Mouse (Mus musculus) B cell, adult 62 days (primary cell): ENCODE results near the gene Olfr726. TPM values are rescaled to one million over a fixed set of nuclear protein-coding genes. Genes with fewer than 3 reads are reported as not detected.

Source experiments
- total RNA-seq: library from RNA; stranded (reverse); gene quantifications from 4 replicates; pipeline ENCODE4 v1.2.4, GENCODE M21; 2023

Gene Olfr726
- not detected in 4 replicates for total RNA-seq

DNA sequence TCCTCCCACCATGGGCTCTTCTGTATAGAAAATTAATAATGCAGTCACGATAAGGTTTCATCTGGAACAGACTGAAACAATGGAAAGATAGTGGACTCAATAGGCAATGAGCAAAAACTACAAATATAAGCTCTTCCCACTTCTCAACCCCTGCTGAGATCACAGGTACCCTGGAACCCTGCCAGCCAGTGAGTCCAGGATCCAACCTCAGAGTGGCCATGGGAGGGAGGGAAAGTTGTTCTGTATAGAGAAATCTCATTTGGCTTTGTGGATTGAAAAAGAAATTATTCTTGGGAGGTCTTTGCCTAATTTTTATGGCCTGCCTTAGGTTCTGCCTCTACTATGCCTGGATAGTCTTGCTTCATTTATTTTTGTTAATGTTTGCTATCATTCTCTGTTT is at the start of gene Olfr726:
TSS of gene Olfr726 (minus strand) at position 101 of the 400 bp plus-strand sequence.

DNA sequence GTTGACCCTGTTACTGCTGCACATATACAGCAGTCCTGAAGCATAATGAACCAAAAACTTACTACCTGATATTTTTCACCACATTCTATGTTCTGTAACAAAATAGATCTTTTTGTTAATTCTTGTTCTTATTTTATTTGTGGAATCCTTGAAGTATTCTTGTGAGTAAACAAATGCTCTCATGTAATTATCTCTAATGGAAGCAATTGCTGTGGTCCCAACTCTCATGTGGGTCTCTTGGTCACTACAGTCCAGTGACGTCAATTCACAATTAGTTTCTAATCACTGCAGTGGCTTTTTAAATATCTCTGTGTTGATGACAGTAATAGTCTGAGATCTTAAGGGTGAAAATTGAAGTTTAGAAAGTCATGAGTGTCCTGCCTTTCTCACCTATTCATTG is 32.1 kb upstream of the Olfr726 start, which contains the start of gene Olfr727:
TSS of gene Olfr727 (plus strand) at position 301 of the 400 bp plus-strand sequence.

DNA sequence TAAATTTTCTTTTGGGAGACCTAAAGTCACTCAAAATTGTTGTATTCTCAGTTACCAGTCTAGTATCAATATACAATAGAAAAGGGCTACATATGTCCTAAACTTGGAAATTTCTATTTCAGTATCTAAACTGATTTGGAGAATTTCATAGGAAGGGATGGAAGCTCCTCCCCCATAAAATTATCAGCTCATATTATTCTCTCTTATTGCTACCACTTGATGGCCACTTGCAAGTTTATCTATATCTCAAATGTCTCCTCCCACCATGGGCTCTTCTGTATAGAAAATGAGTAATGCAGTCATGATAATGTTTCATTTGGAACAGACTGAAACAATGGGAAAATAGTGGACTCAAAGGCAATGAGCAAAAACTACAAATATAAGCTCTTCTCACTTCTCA is 50.5 kb downstream of the Olfr726 start, which contains the start of gene Olfr725:
TSS of gene Olfr725 (minus strand) at position 101 of the 400 bp plus-strand sequence.

Other genes with a start within 250 kb of the Olfr726 start
- not detected in 4 replicates for gene Olfr722, start 189.0 kb downstream of the Olfr726 start, total RNA-seq
- gene Olfr723, start 159.2 kb downstream of the Olfr726 start, total RNA-seq: not detected in 4 replicates
- gene Olfr724, start 127.7 kb downstream of the Olfr726 start, total RNA-seq: not detected in 4 replicates
- gene Olfr725, start 50.6 kb downstream of the Olfr726 start, total RNA-seq: not detected in 4 replicates
- gene Olfr727, start 32.2 kb upstream of the Olfr726 start, total RNA-seq: not detected in 4 replicates
- not detected in 4 replicates for gene Olfr728, start 51.7 kb upstream of the Olfr726 start, total RNA-seq
- not detected in 4 replicates for gene Olfr729, start 62.0 kb upstream of the Olfr726 start, total RNA-seq
- gene Olfr730, start 97.2 kb upstream of the Olfr726 start, total RNA-seq: not detected in 4 replicates
- not detected in 4 replicates for gene Olfr731, start 150.9 kb upstream of the Olfr726 start, total RNA-seq
- gene Olfr732, start 193.3 kb upstream of the Olfr726 start, total RNA-seq: not detected in 4 replicates
- gene Olfr733, start 210.6 kb upstream of the Olfr726 start, total RNA-seq: not detected in 4 replicates
- gene Olfr734, start 235.8 kb upstream of the Olfr726 start, total RNA-seq: not detected in 4 replicates